Mouse (Mus musculus) heart, embryonic 11.5 days (tissue): ENCODE results near the gene Snx29. TPM values are rescaled to one million over a fixed set of nuclear protein-coding genes. Genes with fewer than 3 reads are reported as not detected.
"Not testable (repeated sequence)": the region's sequence is repeated elsewhere in the genome, so short reads cannot be mapped to it uniquely, and the experiment has no call there.

Source experiments
- ATAC-seq: fragments of 200-750 bp; cut with Nextera tagmentation; replicated peaks from 2 replicates; pipeline ENCODE4 v1.8.0; 2017; ENCODE audit warnings: moderate library complexity; ENCODE audit not compliant: insufficient number of reproducible peaks, low FRiP score, low TSS enrichment
- H3K27ac ChIP-seq: fragments of 300-500 bp; sonication (generic); 2 replicates; pipeline ENCODE4 v1.5.1; 2014; ENCODE audit warnings: mild to moderate bottlenecking, low read depth, low read length
- H3K27me3 ChIP-seq: fragments of 300-500 bp; sonication (generic); 2 replicates; pipeline ENCODE4 v1.6.1; 2014; ENCODE audit warnings: mild to moderate bottlenecking, low read length, mixed read lengths; ENCODE audit not compliant: control insufficient read depth, insufficient read depth
- H3K36me3 ChIP-seq: fragments of 300-500 bp; sonication (generic); 2 replicates; pipeline ENCODE4 v1.6.1; 2014; ENCODE audit warnings: mild to moderate bottlenecking, low read length, moderate library complexity, mixed read lengths; ENCODE audit not compliant: control insufficient read depth, insufficient read depth
- H3K4me1 ChIP-seq: fragments of 300-500 bp; sonication (generic); 2 replicates; pipeline ENCODE4 v1.6.1; 2014; ENCODE audit warnings: low read length; ENCODE audit not compliant: control insufficient read depth, insufficient read depth
- H3K4me2 ChIP-seq: fragments of 300-500 bp; sonication (generic); 2 replicates; pipeline ENCODE4 v1.6.1; 2014; ENCODE audit warnings: mild to moderate bottlenecking, moderate library complexity
- H3K4me3 ChIP-seq: fragments of 300-500 bp; sonication (generic); 2 replicates; pipeline ENCODE4 v1.5.1; 2014; ENCODE audit warnings: low read depth, low read length
- H3K9ac ChIP-seq: fragments of 300-500 bp; sonication (generic); 2 replicates; pipeline ENCODE4 v1.6.1; 2014; ENCODE audit warnings: mild to moderate bottlenecking, low read depth, low read length, moderate library complexity
- H3K9me3 ChIP-seq: fragments of 300-500 bp; sonication (generic); replicated peaks from 2 replicates; pipeline ENCODE4 v1.6.1; 2016; ENCODE audit warnings: low read length; ENCODE audit not compliant: control insufficient read depth
- WGBS: fragments of 180-500 bp; shearing (Covaris S2); extraction: QIAGEN DNeasy Blood & Tissue Kit; methylation state at CpG from one replicate; pipeline ENCODE4 v1.1.7; 2014; ENCODE audit not compliant: insufficient replicate concordance; 5-methylcytosine and 5-hydroxymethylcytosine counted together
- polyA plus RNA-seq: library from polyadenylated mRNA; unstranded; fragments of >200 nt; fragmentation: Nextera tagmentation; extraction: Ambion mirVana; gene quantifications from 2 replicates; pipeline ENCODE4 v1.2.1, GENCODE M21; 2014

Snx29 gene
- polyA plus RNA-seq, 1 experiment from 2014 or later: 8.2 TPM

DNA sequence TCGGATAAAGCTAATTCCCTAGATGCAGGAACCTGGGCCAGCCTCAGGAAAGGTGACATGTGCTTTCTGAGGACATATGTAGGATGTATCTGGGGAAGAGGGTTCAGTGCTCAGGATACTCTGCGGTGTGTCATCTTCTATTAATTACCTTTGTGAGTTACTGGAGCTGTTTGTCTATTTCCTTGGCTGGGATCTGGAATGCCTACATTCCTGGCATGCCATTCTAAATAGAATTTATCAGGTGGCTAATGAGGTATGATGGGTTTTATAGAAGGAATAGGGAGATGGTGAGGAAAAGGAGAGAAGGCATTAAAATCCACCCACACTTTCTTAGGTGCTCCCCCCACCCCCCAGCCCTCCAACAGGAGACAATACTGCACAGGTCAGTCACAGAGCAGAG, 178.9 kb downstream of the Snx29 start:
- H3K27me3 ChIP-seq: no peaks in the 10 kb centered on the region
- H3K9ac ChIP-seq: no peak overlapping the region
- no peak overlapping the region for H3K4me2 ChIP-seq
- H3K27ac ChIP-seq: no peak overlapping the region
- no peak overlapping the region for H3K4me3 ChIP-seq
- no peak for ATAC-seq
- H3K4me1 ChIP-seq: peaks cover 36% of the 10 kb centered on the region
- WGBS: 57% methylated on average over 2 of the region's 2 CpGs
- H3K9me3 ChIP-seq: no peaks in the 10 kb centered on the region
- no peaks in the 10 kb centered on the region for H3K36me3 ChIP-seq

DNA sequence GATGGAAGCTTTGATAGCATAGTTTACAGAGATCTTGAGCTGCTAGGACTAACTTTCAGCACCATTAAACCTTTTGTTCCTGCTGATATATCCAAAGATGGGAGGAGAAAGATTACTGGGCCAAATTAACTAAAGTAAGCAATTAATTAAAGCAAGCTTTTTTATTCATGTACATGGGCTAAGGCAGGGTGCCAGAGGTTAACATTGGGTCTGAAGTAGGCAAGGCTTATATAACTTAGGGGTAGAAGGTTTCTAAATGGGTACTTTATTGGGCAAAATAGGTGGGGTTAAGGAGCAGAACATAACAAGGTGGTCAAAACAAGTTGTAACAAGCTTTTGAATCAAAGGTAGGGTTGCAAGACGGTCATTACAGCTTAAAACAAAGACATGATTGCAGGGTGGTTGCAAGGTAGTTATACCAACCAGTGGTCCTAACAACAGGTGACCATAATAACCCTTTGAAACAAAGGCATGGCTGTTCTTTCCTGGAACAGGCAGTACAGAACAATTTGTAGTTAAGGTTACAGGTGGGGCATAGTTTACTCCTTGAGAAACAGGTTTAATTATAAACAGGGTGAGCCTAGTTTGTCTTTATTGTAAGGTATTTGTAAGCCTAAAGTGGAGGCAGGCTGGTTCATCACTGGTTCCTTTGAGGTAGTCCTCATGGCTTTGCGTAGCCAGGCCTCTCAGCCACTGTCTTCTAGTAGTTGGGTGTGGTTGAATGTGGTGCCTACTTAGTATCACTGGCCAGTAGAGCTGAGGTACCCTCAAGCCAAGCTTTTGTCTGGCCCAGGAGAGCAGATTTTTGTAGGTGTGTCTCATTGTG, 182.2 kb downstream of the Snx29 start:
- H3K4me1 ChIP-seq: peaks cover 16% of the 10 kb centered on the region
- ATAC-seq: no peak
- H3K9me3 ChIP-seq: no peaks in the 10 kb centered on the region
- no peaks in the 10 kb centered on the region for H3K36me3 ChIP-seq
- no peak overlapping the region for H3K9ac ChIP-seq
- WGBS: 81% methylated on average over 2 of the region's 2 CpGs
- no peak overlapping the region for H3K4me3 ChIP-seq
- H3K27me3 ChIP-seq: no peaks in the 10 kb centered on the region
- H3K27ac ChIP-seq: no peak overlapping the region
- no peak overlapping the region for H3K4me2 ChIP-seq

DNA sequence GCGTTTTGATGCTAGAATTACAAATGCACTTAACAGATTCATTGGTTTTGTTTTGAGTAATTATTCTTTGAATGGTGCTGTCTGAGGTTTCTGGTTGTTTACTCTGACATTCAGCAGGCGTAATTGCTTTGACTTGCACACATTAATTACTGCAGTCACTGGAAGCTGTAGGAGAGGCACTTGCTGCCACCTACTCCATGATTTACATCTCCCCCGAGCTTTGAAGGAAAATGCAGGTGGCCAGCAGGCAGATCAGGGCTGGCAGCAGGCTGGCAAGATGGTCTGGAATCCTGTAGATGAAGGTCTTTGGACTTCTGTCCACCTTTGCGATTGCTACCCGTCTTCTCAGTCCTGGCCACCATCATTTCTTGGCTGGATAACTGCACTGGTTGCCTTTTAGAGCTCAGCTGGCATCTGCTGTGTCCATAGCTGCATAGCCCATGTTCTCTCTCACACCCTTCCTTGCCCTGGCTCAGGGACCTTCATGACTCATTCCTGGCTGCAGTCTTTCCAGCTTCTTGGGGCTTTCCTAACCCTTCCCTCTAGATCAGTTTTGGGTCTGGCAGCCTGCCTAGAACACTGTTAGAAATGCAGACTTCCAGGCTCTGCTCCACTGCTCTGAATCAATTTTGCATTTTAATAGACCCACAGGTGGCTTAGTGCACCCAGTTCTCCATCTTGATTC, 182.9 kb downstream of the Snx29 start:
- Histone ChIP-seq H3K27me3 (no peaks in the 10 kb centered on the region), H3K27ac (no peak overlapping the region), H3K4me1 (peaks cover 13% of the 10 kb centered on the region), H3K36me3 (no peaks in the 10 kb centered on the region), H3K4me2 (no peak overlapping the region), H3K9me3 (no peaks in the 10 kb centered on the region), H3K9ac (no peak overlapping the region), H3K4me3 (no peak overlapping the region)
- WGBS: 81% methylated on average over 5 of the region's 5 CpGs
- ATAC-seq: no peak

DNA sequence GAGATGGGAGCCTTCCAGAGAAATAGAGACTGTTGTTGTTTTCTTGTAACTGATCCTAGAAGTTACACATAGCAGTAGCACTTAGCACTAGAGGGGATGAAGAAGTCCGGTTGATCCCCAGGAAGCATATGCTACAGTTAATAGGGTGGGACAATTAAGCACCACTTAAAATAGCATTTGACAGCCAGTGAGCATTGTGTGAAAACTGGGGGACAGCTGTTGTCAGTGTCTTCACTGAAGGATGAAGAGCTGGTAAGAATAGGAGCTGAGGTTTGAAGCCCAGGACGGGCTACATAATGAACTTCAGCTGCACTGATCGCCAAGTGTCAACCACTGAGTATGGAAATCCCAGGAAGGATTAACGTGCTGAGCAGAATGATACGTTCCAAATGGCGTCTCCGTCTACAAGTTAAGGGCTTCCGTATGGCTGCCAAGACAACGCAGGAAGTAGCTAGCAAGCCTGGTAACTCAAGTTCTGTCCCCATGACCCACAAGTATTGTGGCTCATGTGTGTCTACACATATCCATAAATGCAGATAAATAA, 184.6 kb downstream of the Snx29 start:
- no peak overlapping the region for H3K27ac ChIP-seq
- 0 out of 2 replicates have a peak, but pooled peaks cover 2% of the 10 kb centered on the region for H3K4me1 ChIP-seq
- no peak overlapping the region for H3K4me3 ChIP-seq
- no peak overlapping the region for H3K9ac ChIP-seq
- H3K27me3 ChIP-seq: no peaks in the 10 kb centered on the region
- no peaks in the 10 kb centered on the region for H3K36me3 ChIP-seq
- H3K4me2 ChIP-seq: no peak overlapping the region
- WGBS: 77% methylated on average over 9 of the region's 9 CpGs
- ATAC-seq: no peak
- no peaks in the 10 kb centered on the region for H3K9me3 ChIP-seq

DNA sequence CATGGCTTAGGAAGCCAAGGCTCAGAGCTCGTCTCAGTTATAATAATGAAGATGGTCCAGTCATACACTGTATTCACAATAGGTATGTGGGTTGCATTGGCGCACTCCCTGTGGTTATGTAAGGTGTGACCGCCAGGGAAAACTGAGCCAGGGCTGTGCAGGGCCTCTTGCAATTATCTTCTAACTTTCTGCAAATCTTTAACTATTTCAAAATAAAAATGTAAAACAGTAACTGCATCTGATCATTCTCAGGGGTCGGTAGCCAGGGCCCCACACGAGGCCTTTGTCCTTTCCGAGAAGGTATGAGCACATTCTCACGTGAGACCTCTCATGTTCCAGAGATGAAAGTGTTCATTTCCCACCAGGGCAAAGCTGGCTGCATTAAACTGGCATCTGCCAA, 185.6 kb downstream of the Snx29 start:
- no peak for ATAC-seq
- Histone ChIP-seq H3K9me3 (no peaks in the 10 kb centered on the region), H3K36me3 (no peaks in the 10 kb centered on the region), H3K4me2 (no peak overlapping the region), H3K27ac (no peak overlapping the region), H3K9ac (no peak overlapping the region), H3K4me3 (no peak overlapping the region), H3K4me1 (0 out of 2 replicates have a peak, but pooled peaks cover 2% of the 10 kb centered on the region), H3K27me3 (no peaks in the 10 kb centered on the region)
- WGBS: 82% methylated on average over 7 of the region's 7 CpGs

DNA sequence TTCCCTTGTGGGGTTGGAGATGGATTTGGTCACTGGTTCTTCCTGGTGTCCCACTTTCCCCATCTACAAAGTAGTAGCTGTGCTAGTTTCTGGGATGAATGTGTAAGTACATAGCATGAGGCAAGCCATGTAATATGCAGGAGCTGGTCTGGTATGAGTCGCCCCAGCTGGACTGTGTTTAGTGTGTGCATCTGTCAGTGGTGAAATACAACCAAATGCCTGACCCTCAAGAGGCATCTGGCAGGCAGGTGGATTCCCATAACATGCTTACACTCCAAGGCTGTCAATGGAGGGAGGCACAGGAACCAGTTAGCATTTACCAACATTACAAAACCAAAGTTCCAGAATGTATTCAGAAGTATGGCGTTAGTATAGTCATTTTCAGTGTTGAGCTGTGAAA, 187.7 kb downstream of the Snx29 start:
- Histone ChIP-seq H3K9ac (no peak overlapping the region), H3K36me3 (no peaks in the 10 kb centered on the region), H3K4me1 (no peaks in the 10 kb centered on the region), H3K9me3 (no peaks in the 10 kb centered on the region), H3K27ac (no peak overlapping the region), H3K27me3 (no peaks in the 10 kb centered on the region), H3K4me3 (no peak overlapping the region), H3K4me2 (no peak overlapping the region)
- ATAC-seq: no peak
- WGBS: 91% methylated on average over 2 of the region's 2 CpGs

DNA sequence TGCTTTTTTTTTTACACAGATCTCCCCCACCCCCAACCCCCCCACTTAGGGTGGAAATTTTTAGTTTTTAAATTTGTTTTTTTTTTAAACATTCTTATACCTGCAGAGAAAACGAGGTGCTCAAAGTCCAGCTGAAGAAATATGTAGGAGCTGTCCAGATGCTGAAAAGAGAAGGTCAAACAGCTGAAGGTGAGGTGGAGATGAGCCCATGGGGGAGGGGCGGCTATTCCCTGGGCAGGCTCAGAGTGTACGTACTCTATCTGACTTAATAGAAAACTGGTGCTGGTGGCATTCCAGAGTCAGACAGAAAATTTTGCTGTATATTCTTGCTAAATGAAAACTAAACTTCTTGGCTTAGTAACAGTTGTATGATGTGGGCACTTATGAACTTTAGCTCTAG, 188.1 kb downstream of the Snx29 start:
- no peak overlapping the region for H3K4me3 ChIP-seq
- H3K27me3 ChIP-seq: no peaks in the 10 kb centered on the region
- no peak for ATAC-seq
- no peak overlapping the region for H3K9ac ChIP-seq
- no peaks in the 10 kb centered on the region for H3K9me3 ChIP-seq
- 50% methylated on average over 3 of the region's 3 CpGs for WGBS
- no peaks in the 10 kb centered on the region for H3K36me3 ChIP-seq
- H3K27ac ChIP-seq: no peak overlapping the region
- H3K4me2 ChIP-seq: no peak overlapping the region
- no peaks in the 10 kb centered on the region for H3K4me1 ChIP-seq

DNA sequence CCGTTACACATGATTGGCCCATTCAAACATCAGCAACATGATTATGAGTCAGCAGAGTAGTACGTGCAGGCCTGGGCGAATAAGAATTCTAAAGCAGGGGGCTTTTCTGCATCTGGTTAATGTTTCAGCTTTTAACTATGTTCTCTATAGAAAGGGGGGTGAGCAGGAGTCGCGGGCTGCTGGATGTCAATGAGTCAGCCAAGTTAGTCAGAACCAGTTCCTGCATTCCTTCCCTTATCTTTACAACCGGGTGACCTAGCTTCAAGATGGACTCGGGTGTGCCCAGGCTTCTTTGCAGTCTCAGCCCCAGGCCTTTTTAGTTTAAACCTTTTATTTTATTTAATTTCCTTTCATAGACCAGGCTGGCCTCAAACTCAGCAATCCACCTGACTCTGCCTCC, 189.0 kb downstream of the Snx29 start:
- H3K9ac ChIP-seq, H3K4me1 ChIP-seq, ATAC-seq, H3K4me3 ChIP-seq, H3K36me3 ChIP-seq, H3K27ac ChIP-seq, H3K9me3 ChIP-seq, H3K27me3 ChIP-seq, H3K4me2 ChIP-seq: not testable (repeated sequence)
- WGBS: 68% methylated on average over 7 of the region's 7 CpGs
